Mouse (Mus musculus): ENCODE measurements around the gene Ssbp1.

Gene Ssbp1

GRCm38 (mm10) chr6:40470916-40471719 lies at the start of gene Ssbp1:
Ssbp1 (plus strand) TSS chr6:40471352.
- peak; percentile 93 for DNase-seq

DNA sequence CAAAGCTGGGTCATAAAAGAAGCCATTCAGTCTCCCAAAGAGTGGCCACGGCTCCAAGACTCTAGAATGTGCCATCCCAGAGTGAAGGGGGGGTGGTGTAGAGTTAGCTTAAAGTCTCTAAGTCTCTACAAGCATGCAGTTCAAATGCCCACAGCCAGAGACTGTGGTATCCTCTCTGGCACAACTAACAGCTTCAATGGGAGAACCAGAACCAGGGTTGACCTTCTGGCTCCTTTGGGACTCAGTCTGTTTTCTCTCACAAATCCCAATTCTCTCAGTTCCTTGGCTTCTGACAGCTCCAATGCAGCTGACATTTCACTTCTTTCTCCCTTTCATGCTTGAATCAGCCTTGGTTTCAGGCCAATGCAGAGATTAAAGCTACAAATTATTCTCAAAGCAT lies 48.1 kb upstream of the Ssbp1 start:
- DNase-seq: no peak

DNA sequence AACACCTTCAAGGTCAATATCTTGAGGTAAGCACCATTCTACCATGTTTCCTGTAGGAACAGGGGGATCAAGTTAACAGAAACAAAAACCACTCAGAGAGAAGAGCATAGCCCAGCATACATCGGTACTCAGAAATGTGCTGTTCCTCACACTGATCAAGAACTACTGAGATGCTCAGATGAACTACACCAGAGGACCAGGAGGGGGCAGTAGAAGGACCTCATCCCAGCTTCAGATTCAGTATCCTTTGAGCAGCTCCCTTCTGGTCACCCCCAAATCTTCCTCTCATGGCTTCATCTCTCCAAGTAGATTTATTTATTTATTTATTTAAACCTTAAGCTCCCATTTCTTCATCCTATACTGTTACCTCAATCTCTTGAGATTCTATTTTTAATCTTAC lies 47.4 kb upstream of the Ssbp1 start:
- DNase-seq: peak; percentile 75

- no peak for DNase-seq
Measured at GRCm38 (mm10) chr6:40427441-40427840, 43.7 kb upstream of the Ssbp1 start.

DNA sequence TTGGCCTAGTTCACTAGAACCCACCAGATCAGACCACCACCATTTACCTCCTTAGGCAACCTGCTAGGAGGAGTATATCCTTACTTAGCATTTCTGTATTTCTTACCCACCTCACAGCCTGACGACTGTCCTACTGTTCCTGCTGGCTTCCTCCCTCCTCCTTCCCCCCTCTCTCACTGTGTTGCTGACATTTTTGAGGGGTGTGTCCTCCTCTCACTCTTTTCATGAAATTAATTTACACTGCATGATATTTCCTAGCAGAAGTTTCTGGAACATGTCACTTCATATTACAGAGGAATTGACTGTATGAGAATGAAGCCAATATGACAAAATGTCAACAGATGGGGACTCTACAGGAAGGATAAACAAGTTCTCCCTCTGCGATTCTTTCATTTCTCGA lies 42.5 kb upstream of the Ssbp1 start:
- no peak for DNase-seq

- DNase-seq: no peak
Measured at GRCm38 (mm10) chr6:40429521-40429931, 41.6 kb upstream of the Ssbp1 start.

GRCm38 (mm10) chr6:40430251-40430650 lies 40.9 kb upstream of the Ssbp1 start:
- DNase-seq: no peak

DNA sequence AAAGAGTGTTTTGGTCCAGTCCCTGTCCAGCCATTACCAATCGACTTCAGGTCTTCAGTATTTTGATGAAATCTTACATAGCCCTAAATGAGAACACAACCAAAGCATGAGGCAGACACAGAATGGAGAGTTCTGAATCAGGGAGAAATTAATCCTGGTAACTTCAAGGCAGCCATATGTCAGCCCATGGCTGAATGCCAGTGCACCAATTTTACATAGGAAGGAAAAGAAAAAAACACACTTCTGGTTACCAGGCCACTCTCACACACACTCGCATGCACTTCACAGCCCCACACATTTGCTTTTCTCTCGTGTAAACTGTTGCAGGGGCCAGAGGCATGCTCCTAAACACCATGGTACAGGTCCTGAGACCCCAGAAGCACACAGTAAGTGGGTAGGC lies 40.3 kb upstream of the Ssbp1 start:
- no peak for DNase-seq

GRCm38 (mm10) chr6:40431356-40431755 lies 39.8 kb upstream of the Ssbp1 start:
- DNase-seq: no peak

GRCm38 (mm10) chr6:40431812-40432211 lies 39.3 kb upstream of the Ssbp1 start:
- no peak for DNase-seq

GRCm38 (mm10) chr6:40432346-40433275 lies 38.5 kb upstream of the Ssbp1 start:
- no peak for DNase-seq

GRCm38 (mm10) chr6:40434697-40435096 lies 36.5 kb upstream of the Ssbp1 start:
- DNase-seq: peak; percentile 17

- peak; percentile 83 for DNase-seq
Measured at GRCm38 (mm10) chr6:40435151-40436046, 35.8 kb upstream of the Ssbp1 start.

GRCm38 (mm10) chr6:40436047-40436483 lies 35.1 kb upstream of the Ssbp1 start, which contains the start of gene E330009J07Rik:
E330009J07Rik (minus strand) TSS chr6:40436135.
- peak; percentile 94 for DNase-seq

DNA sequence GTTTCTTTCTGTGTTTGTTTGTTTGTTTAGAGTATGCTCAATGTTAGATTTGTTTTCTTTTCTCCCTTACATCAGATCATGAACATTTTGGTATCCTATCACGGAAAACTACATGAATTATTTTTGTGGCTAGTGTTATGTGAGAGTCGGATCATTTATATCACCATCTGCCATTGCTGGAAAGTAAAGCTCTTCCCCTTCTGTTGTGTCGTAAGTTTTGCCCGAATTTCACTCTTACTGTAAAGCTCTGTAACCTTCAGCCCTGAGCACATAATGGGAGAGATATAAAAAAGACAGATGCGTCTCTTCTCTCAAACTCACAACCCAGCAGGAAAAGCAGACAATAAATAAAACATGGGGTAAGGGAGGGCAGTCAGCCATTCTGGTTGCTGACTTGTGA lies 32.2 kb upstream of the Ssbp1 start, which contains the start of gene Wee2:
Wee2 (plus strand) TSS at position 153 of the 400 bp plus-strand sequence.
- no peak for DNase-seq

- DNase-seq: peak; percentile 50
Measured at GRCm38 (mm10) chr6:40439731-40440130, 31.4 kb upstream of the Ssbp1 start.

DNA sequence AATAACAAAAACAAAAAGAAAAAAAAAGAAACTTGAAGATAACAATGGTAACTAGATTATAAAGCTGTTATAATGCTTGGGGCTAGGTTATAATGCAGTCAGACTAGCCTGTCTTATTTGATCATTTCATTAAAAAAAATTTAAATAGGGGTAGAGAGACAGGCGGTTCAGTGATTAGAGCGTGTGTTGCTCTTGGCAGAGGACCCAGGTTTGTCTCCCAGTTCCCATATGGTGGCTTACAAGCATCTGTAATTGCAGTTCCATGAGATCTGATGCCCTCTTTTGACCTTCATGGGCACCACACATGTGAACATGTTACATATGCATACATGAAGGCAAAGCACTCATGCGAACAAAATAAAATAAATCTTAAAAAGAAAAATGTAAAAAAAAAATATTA lies 29.9 kb upstream of the Ssbp1 start:
- DNase-seq: no peak

- peak; percentile 45 for DNase-seq
Measured at GRCm38 (mm10) chr6:40441755-40442154, 29.4 kb upstream of the Ssbp1 start.

GRCm38 (mm10) chr6:40443281-40443928 lies 27.7 kb upstream of the Ssbp1 start:
- no peak for DNase-seq

GRCm38 (mm10) chr6:40448626-40449025 lies 22.5 kb upstream of the Ssbp1 start:
- DNase-seq: no peak

DNA sequence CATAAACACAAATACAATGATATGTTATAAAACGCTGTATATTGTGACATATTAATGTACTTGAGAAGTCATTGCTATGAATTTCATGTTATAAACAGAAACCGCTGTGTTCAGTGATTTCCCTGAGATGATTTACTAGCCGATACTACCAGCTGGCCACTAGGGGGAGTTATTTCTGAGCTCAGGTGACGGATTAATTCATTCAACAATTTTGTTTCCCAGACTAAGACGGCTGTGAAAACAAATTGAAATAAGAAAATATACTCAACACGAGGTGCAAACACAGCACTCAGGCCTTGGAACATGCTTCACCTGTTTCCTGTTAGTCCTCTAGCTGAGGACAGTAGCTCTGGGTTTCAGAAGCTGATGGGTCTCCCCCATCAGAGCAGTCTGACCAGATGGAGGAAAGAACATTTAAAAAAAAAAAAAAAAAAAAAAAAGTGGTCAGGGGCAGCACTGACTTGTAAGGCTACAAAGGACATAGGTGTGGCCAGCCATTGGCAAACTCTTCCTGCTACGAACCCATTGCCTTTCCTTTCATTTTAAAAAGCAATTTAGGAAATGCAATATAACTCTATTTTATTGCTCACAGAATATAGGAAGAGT lies 16.6 kb upstream of the Ssbp1 start:
- DNase-seq: peak; percentile 13
